Mouse (Mus musculus): ENCODE measurements at regions not wholly inside any gene's neighbourhood (a gene's known extent, or its start where the extent isn't known, plus 50 kb on each side); places are given as distances from the start of the nearest gene placed in this dataset.

DNA sequence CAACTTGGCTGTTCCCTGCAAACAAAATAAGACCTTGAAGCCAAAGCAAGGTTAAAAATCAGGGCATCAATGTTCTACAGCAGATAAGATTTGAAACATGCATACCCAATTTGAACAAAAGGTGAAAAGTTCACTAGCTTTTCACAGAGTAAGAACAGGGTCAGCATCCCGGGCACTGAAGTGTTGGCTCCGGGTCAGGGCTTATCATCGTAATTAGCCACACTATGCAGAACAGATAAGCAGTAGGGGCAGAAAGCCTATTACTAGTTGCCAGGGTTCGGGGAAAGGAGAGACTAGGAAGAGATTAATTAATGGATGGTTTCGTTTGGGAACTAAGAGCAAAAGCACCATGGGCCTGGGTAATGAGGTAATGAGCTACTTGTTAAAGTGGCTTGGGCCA is 131.7 kb upstream of the Gpc5 start:
- ATAC-seq (replicated peaks; ENCODE audit: low read depth, poor library complexity, severe bottlenecking): no peak

DNA sequence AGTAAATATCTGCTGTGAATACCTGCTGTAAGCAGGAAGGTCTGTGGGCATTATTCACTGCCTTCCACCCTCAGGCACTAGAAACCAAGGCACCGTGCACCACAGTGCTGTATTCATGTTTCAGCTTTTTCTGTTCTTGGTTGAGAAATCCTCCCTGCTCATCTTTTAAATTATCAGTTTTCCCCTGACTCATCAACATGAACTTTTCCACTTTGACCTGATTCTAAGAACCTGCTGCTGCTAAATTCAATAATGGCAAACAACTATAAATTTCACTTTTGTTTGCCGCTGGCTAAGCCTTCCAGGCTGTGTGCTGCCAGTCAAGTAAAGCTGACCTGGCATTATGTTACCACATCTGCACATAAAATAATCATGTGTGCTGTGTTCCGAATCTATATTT is 126.1 kb upstream of the Gpc5 start:
- no peak for ATAC-seq (replicated peaks; ENCODE audit: low read depth, poor library complexity, severe bottlenecking)

DNA sequence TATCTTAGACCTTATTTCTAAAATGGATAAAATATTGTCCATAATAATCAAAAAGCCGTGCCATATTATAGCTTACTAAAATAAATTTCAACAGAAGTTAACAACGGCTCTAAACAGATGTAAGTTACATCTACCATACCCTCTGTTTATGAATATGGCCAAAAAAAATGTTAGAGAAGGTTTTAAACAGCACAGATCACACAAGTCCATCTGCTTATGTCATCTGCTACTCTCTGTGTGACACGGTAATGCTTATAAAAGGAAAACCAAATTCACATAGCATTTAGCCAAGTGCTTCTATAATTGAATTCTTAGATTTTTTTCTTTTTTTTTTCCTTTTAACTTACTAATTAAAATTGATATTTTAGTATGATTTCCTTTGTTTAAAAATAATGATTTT is 123.0 kb upstream of the Gpc5 start:
- ATAC-seq (replicated peaks; ENCODE audit: low read depth, poor library complexity, severe bottlenecking): no peak

DNA sequence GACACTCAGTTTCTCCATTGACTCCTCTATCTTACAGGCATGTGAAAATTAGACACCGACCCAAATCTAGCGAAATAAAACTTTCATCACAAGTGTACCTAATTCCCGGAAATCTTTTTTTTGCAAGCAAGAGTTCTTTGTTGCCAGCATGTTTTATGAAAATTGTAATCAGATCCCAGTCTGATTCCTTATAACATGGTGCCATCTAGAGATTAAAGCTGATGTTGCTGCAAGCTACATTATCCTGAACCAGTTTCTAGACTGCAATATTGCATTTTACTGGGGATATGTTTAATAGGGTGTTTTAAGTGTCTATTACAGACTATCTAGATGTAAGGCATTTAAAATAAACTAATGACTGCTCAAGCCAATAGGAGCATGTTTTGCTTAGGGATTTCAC is 110.9 kb upstream of the Gpc5 start:
- ATAC-seq (replicated peaks; ENCODE audit: low read depth, poor library complexity, severe bottlenecking): peak; percentile 54; the same call in 1 of the 2 replicates

DNA sequence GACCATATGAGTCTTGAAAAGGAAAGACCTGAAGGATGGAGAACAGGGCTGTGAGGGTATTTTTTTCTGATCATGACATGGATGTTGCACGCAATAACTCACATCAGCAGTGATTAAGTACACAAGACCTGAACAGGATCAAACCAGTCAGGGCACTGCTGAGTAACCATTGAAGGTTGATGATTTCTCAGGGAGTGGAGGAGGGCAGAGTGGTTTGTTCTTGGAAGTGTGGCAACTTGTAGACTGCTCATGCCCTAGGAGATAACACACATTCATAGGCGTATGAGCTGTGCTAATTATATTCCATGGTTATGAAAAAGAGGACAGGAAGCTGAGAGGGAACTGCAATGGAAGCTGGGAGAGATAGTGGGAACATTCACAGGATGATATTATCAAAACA is 88.8 kb upstream of the Gpc5 start:
- ATAC-seq (replicated peaks; ENCODE audit: low read depth, poor library complexity, severe bottlenecking): no peak

DNA sequence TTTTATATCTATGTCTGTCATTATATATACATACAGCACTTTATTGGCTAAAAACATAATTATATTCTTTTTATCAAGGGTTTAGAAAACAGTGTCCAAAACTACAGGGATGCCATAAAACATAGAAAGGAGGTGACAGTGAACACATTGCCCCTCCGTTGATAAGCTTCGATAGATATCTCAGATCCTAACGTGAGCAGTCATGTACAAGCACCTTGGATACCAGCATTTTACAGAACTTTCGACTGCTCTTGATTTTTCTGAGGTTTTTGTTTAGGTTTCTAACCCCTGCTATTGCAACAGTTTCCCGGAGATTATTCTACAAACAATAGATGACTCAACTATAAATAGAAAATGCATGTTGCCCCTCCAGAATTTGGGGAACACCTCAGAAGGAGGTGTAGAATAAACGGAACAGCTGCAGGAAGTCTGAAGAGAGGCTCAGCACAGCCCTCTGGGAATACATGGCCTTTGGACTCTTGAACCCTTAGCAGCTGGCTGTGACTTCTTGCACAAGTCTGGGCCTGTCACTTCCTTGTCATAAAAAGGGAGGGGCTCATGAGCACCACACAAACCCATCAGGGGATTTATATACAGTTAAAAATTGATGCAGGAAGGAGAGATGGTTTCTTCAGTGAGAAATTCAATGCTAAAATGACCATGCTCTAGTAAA is 87.1 kb upstream of the Gpc5 start:
- peak; percentile 84 for ATAC-seq (replicated peaks; ENCODE audit: low read depth, poor library complexity, severe bottlenecking)

DNA sequence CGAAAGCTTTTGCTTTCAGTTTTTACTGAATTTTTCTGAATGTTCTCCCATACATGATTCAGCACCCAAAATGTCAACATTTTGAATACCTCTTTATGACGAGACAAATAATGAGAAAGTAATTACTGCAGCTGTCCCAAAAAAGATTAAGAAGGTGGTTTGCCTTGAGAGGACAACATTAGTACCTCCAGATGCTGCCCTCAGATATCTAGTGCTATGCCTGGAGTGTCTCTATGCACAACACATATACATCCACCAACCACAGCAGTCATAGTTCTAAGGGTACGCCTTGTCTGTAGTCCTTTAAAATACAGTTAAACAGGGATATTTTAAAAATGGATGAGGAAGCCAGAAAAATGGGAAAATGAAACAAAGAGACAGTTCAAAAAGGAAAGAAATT is 81.1 kb upstream of the Gpc5 start:
- ATAC-seq (replicated peaks; ENCODE audit: low read depth, poor library complexity, severe bottlenecking): no peak

DNA sequence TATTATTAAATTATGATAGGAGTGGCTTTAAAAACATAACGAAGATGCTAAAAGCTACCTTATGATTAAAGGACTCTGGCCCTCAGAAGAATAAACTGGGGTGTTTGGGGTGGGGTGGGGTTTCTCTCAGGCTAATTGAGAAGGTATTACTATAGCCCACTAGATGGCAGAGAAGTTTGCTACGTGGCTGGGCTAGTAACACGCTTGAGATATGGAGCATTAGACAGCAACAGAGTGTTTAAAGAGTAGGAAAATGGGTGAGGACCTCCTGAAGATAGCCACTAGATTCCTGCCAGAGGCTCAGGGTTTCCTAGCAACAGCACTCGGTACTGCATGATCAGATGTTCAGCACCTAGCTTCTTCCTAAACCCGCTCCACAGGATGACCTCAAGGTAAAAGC is 76.7 kb upstream of the Gpc5 start:
- ATAC-seq (replicated peaks; ENCODE audit: low read depth, poor library complexity, severe bottlenecking): peak; percentile 56

DNA sequence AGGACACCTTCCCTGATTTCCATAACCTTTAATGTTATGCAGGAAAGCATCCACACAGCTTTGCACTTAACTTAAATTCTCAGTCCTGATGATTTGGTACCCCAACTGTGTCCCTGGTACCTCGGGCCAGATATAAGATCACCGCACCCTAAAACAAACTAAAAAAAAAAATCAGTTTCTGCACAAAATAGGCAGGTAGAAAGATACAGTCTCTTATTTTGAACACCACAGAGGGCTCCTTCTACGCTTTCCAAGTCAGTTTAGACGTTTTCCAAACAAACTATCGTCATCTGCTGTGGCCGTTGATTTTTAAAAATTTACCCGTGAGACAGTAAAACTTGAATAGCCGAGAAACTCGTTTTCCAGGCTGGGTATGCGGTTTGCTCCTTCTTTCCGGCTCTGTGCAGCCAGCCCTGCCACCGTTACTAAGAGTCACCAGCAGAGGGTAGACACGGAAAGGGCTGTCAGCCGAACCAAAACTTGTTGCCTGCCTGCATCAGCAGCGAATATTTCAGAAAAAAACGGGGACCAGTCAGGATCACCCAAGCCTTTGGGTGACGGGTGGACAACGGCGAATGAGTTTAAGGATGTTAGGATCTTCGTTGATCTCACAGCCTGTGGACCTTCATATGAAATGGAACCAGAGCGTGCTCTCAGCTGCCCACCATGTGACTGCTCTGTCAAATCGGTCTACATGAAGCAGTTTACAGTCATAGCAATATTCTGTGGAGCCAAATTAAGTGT is 74.4 kb upstream of the Gpc5 start:
- peak; percentile 99 for ATAC-seq (replicated peaks; ENCODE audit: low read depth, poor library complexity, severe bottlenecking)

DNA sequence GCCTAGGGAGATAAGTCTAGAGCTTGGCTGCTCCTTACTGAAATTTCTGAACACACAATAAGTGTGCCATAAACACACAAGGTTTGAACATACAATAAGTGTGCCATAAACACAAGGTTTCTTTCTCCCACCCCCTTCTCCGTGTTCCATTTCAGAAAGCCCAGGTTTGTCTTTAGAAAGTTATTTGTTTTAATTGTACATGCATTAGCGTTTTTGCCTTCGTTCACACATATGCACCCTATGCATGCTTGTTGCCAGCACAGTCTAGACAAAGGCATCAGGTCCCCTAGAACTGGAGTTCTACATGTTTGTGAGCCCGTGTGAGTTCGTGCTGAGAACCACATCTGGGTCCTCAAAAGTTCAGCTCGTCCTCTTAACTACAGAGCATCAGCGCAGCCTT is 64.0 kb upstream of the Gpc5 start:
- no peak for ATAC-seq (replicated peaks; ENCODE audit: low read depth, poor library complexity, severe bottlenecking)

DNA sequence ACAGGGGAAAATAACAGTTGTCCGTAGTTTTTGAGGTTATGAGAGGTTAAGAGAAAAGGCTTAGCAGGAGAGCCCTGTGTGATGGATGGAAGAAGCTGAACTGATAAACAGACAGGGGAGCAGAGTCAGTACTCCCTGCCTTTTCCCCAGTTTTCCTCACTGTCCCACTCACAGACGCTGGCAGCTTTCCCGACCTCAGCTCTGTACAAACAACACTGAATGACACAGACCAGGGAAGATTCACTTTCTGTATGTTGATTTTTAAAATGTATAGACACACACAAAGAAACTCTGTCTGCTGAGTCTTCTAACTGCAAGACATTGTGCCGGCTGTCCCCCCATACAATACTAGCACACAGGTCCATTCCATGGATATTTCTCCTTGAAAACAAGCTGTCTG is 60.3 kb upstream of the Gpc5 start:
- ATAC-seq (replicated peaks; ENCODE audit: low read depth, poor library complexity, severe bottlenecking): no peak

DNA sequence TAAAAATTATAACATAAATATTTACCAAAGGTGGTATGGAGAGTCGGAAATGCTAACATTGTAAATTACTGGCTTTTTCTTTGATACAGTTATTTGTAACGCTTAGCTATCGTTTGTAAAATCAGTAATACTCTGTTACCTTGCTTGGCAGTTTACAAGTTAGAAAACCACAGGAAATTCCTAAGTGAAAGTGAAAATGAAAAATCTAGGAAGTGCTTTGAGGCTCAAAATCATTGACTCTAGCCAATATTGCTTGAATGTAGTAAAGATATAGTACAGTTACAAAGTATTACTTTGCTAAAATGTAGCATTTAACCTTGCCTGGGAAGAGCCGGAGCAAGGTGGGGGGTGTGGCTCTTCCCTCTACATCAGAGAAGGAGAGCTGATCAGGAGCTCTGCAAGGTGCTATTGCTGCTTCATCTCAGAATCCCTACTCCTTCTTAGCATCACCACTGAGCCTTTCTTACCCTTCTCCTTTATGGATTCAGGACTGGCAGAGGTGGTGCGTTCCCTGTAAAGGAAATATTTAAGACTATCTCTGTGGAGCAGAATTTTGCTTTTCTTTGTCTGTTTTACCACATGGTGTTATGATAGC is 58.5 kb upstream of the Gpc5 start:
- peak; percentile 79 for ATAC-seq (replicated peaks; ENCODE audit: low read depth, poor library complexity, severe bottlenecking)

DNA sequence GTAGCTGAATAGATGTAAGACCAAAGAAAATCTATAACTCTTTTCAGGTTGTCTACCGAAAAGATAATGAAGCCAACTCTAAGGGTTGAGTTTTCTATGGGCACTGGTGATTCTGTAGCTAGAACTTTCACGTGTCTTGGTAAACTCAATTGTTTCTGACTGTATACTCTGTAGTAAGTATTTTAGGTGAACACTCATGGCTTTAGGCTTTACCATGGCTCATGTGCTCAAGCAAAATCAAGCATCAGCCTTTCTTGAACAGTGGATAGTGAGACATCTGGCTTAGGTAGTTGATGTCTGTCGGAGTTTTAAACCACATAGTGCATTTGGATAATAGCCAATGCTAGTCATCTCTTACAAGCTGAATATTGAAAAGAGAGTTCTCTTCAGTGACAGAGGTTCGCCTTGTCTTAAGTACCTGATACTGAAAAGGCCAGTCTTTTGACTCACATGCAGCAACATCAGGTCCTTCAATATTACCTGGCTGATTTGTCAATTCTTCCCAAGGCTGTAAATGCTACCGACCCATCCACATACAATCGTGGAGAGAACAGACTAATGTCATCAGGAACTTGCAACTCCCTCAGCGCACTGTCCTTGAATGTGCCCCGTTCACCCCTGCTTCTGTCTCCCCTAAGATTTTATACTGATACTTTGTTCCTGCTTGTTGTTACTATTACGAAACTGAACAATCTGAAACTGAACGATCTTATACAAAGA is 57.1 kb upstream of the Gpc5 start:
- no peak for ATAC-seq (replicated peaks; ENCODE audit: low read depth, poor library complexity, severe bottlenecking)

DNA sequence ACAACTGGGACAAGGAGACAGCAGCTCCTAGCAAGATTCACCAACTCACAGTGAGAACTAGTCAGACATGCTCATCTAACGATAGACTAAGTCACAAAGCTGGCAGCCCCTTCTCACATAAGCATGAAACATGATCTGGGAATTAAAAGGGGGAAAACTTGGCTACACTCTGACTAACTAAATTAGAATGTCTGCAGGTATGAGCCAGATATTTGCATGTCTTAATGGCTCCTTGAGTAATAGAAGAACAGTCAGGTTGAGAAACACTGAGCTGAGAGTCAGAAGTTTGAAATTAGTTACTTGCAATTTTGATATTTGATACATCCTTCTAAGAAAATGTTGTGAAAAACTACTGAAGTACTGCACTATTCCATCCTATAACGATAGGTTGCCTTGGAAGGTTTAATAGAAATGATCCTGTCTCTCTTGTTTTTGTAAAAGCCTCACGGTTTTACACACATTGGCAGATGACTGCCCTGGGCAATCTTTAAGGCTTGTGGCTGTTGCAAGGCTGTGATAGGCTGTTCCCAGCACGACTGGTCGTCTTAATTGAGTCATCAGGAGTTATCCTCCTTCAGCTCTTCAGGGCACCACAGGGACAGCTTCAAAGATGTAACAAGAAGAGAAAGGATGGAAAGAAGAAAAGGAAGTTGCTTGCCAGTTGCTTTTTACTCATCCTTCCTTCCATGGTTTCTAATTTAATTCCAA is 54.8 kb upstream of the Gpc5 start:
- no peak for ATAC-seq (replicated peaks; ENCODE audit: low read depth, poor library complexity, severe bottlenecking)

DNA sequence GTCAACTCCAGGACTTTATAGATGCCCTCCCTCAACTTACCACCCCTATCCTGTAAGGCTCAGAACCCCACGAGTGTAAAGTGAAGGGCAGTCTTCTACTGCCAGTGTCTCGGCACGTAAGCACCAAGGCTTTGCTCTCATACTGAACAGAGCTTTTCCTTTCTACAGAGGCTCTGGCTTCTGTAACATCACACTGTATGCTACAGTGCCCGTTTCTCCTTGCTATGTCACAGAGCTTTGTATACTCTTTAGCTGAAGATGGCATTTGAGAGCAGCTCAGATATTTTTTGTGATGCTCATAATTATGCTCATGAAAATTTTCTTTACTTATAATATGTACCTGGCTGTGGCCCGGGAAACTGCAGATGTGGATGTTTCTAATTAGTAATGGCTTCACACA is 53.2 kb upstream of the Gpc5 start:
- ATAC-seq (replicated peaks; ENCODE audit: low read depth, poor library complexity, severe bottlenecking): no peak

DNA sequence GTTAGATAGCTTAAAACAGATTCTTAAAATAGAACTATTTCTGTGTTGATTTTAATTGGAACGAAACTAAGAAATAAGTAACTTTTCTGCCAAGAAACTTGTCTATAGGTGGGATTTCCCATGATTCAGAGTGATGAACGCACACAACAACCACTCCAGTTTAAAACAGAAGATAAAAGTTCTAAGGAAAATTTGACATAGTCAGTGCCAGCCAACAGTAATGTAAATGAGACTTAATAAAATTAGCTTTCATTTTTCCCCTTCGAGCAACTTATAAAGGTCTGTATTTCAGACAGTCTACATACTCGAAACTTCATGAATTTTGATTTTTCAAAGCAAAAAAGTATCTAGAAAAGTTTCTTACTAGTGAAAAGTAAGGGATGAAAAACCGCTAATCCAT is 52.5 kb upstream of the Gpc5 start:
- ATAC-seq (replicated peaks; ENCODE audit: low read depth, poor library complexity, severe bottlenecking): no peak

DNA sequence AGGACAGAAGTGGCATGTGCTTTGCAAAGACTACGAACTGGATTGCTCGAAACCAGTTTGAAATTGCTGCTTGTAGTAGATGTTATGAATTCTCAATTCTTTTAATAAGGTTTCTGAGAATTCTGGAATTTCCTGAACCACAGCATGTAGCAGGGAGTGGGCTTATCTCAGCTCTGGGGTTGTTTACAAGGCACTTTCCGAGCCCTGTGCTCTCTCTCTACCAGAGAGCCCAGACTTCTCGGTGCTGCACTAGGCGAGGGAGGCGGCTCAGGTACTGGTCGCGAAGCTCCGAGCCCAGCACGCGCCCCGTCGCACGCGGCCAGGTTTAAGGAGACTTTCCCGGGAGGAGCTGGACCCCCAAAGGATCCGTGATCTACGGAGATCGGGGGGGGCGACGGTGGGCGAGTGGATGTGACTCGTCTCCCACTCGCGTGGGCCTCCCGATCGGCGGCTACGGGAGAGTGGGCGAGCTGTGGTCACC is 51.9 kb upstream of the Gpc5 start:
- peak; percentile 35 for ATAC-seq (replicated peaks; ENCODE audit: low read depth, poor library complexity, severe bottlenecking)

DNA sequence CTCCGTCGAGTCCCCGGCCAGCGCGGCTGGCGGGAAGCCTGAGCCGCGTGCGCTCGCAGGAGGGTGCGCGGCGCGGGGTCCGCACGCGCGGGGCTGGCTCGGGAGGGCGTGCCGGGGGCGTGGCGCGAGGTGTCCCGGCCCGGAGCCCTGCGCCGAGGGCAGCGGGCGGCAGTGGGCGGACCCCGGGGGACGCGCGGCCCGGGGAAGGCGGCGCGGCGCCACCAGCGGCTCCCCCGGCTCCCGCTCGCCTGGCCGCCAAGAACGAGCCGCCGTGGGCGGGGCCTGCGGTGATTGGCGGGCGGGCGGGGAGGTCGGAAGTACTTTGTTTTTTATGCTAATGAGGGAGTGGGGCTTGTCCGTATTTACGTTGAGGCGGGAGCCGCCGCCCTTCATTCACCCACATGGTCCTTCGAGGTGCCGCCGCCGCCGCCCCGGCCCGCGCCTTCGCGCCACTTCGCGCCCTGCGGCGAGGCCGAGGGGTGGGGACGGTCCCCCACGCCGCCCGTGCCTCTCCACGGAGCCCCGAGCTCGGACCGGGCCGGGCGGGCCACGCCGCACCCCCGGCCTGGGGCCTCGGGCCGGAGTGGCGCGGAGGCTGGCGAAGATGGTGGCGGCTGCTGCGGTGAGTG is 51.3 kb upstream of the Gpc5 start:
- ATAC-seq (replicated peaks; ENCODE audit: low read depth, poor library complexity, severe bottlenecking): peak; percentile 69

DNA sequence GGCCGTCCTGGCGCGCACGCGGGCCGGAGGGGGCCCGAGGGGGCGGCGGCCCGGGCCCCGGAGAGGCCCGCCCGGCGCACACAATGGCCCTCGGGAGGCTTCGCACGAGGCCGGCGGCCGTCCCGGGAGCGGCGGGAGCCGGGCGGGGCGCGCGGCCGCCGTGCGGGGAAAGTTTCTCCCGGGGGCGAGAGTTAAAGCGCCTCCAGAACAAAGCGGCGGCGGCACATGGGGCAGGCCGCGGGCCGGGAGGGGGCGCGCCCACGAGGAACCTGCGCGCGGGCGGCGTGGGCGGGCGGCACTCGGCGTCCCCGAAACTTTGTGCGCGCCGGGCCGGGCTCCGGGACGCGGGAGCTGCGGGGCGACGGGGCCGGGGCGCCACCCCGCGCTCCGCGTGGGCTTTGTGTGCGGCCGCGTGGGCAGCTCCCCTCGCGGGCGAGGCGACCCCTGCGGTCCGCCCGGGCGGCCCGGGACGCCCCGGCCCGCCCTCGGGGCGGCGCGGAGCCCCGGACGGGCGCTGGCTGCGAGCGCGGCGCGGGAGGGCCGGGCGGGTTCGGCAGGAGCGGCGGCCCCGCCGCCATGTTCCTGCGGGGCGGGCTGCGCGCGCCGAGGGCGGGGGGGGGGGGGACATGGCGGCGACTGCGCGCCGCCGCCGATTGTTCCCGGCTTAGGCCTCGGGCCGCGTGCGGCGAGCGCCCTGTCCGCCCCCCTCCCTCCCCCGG is 50.5 kb upstream of the Gpc5 start:
- ATAC-seq (replicated peaks; ENCODE audit: low read depth, poor library complexity, severe bottlenecking): no peak

Measured in common myeloid progenitor, adult 5-6 weeks (primary cell).